Mouse (Mus musculus) cerebellum, postnatal 36 days (tissue): ENCODE measurements at regions not wholly inside any gene's neighbourhood (a gene's known extent, or its start where the extent isn't known, plus 50 kb on each side); places are given as distances from the start of the nearest gene placed in this dataset.

Source experiments
- DNase-seq, 2 experiments: peaks; one replicate each; pipeline ENCODE4 v3.0.0; 2021 to 2022; ENCODE audit warnings: mixed read lengths in 2 of 2

- DNase-seq = no peak
Observed at GRCm38 (mm10) chr8:51032386-51032785, 2188.6 kb upstream of the Tenm3 start.

- DNase-seq = no peak
Observed at GRCm38 (mm10) chr8:51010508-51010907, 2166.8 kb upstream of the Tenm3 start.

- peak; percentile 4 for DNase-seq
Observed at GRCm38 (mm10) chr8:50967386-50967785, 2123.6 kb upstream of the Tenm3 start.

GRCm38 (mm10) chr8:50917540-50917939, 2073.8 kb upstream of the Tenm3 start:
- DNase-seq = no peak

- no peak for DNase-seq
Observed at GRCm38 (mm10) chr8:50916733-50917113, 2073.0 kb upstream of the Tenm3 start.

GRCm38 (mm10) chr8:50915876-50916732, 2072.4 kb upstream of the Tenm3 start:
- DNase-seq = peak; percentile 66 to 74

GRCm38 (mm10) chr8:50915259-50915875, 2071.6 kb upstream of the Tenm3 start:
- peak; percentile 25 to 40 for DNase-seq

GRCm38 (mm10) chr8:50914615-50915014, 2070.9 kb upstream of the Tenm3 start:
- DNase-seq = no peak

- no peak for DNase-seq
Observed at GRCm38 (mm10) chr8:50878198-50878597, 2034.4 kb upstream of the Tenm3 start.
